Mouse (Mus musculus) CD8-positive naive resting alpha-beta T cell, adult 2 months (primary cell): Measurements from ENCODE around the gene Ctdnep1.
"Not testable (repeated sequence)": the region's sequence is repeated elsewhere in the genome, so short reads cannot be mapped to it uniquely, and the experiment has no call there.

ENCODE experiments used
- DNase-seq, 2 experiments: peaks; one replicate each; pipeline ENCODE4 v3.0.0; 2022; ENCODE audit warnings: low read depth in 2 of 2, low spot score in 2 of 2

The Ctdnep1 gene

DNA sequence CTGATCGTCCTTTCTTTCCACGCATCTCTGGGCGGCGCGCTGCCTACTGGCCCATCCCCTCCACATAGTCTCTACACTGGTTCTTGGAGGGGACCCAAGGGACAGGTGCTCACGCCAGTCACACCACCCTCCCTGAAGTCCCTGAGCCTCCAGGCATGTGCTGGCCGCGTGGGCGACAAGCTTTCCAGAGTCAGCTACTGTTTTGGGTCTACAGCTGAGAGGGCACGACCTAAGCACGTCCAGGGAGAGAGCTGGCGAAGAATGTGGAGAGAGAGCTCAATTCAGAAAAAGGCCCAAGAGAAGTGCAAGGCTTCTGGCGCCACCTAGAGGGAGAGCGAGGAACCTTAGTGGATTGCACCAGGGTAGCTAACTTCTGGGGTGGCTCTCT, 32.2 kb upstream of the Ctdnep1 start:
- peak; percentile 81 to 90 for DNase-seq

DNA sequence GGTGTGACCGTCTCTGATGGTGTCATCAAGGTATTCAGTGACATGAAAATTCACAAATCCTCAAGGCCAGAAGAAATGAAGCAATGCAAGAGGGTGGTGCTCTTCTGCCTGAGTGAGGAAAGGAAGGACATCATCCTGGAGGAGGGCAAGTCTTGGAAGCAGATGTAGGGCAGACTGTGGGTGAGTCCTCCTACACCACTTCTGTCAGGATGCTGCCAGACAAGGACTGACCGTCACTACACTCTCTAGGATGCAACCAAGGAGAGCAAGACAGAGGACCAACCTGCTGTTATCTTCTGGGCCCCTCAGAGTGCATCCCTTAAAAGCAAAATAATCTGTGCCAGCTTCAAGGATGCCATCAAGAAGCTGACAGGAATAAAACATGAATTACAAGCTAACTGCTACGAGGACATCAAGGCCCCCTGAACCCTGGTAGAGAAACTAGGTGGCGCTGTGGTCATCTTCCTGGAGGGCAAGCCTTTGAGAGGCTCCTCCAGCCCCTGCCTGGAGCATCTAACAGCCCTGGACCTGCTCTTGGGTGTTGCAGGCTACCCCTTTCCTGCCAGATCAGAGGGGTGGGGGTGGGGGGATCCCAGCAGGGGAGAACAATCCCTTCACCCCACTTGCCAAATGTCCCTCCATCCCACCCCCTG, 30.0 kb upstream of the Ctdnep1 start:
- no peak for DNase-seq

DNA sequence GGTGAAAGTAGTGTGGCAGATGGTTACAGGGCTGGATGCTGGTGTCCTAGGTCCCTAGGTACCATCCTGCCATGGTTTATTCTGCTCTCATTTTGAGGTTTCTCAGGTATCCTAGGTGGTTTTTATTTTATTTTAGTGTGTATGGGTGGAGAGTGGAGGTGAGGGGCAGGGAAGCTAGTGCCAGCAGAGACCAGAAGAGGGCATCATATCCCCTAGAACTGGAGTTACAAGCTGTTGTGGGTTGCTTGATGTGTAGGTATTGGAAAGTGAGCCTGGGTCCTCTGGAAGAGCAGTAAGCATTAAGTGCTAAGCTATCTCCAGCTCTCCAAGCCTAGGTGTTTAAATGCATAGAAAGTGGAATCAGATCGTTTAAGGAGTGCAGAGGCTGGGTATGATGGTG, 28.7 kb upstream of the Ctdnep1 start:
- DNase-seq = no peak

DNA sequence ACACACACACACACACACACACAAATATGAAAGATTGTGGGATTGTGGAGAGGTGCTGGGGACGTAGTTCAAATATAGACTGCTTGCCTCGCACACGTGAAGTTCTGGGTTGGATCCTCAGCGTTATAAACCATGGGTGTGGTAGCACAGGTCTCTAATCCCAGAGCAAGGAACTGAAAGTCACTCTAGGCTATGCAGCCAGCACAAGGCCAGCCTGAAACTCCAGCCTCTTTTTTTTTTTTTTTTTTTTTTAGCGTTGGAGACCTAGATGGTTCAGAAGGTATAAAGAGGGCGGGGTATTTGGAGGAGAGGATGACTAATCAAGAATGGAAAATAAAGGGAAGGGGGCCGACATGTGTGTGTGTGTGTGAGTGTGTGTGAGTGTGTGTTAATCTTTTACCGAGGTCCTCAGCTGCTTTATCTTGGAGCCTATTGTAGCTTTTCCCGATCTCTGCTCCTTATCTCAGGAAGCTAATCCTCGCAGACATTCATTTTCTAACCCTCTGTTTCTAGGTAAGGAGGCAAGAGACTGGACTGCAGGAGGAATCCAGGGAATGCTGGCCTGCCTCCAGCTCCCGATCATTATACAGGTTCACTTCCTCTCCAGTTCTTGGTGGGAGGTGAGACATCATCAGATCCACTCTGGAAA, 27.6 kb upstream of the Ctdnep1 start:
- no peak for DNase-seq

DNA sequence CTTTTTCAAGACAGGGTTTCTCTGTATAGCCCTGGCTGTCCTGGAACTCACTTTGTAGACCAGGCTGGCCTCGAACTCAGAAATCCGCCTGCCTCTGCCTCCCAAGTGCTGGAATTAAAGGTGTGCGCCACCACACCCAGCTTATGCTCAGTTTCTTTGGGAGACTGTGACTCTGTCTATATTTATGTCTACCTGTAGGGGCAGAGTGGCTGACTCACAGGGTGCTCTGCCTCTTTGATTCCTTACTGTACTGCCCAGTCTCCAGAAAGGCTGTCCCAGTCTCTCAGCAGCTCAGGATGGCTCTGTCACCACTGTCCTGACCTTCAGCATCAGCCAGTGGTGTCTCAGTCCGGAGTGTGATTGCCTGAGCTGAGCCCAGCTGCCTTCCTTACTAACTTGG, 25.3 kb upstream of the Ctdnep1 start:
- DNase-seq = not testable (repeated sequence)

DNA sequence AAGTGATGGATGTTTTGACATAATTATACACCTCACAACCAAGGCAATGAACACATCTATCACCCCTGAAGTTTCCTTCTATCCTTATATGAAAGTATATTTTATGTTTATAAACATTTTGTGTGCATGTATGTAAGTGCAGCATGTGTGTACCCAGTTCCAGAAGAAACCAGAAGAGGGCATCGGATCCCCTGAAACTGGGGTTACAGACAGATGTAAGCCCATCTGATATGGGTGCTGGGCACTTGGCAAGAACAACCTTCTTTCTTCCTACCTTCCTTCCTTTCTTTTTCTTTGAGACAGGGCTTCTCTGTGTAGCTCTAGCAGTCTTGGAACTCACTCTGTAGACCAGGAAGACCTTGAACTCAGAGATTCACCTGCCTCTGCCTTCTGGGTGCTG, 24.7 kb upstream of the Ctdnep1 start:
- no peak for DNase-seq

DNA sequence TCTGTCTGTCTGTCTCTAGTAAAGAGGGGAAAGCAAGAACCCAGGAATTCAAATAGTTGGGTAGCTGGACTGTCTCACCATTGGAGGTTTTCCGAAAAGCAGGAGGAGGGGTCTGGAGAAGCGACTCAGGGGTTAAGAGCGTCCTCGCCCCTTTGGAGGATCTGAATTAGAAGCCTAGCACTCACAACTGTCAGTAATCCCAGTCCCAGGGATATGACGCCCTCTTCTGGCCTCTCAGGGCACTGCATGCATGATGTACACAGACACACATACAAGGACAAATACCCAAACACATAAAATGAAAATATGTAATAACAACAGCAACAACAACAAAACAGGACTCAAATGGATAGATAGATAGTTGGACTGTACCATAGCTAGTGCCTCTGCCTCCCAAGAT, 20.3 kb upstream of the Ctdnep1 start:
- no peak for DNase-seq

DNA sequence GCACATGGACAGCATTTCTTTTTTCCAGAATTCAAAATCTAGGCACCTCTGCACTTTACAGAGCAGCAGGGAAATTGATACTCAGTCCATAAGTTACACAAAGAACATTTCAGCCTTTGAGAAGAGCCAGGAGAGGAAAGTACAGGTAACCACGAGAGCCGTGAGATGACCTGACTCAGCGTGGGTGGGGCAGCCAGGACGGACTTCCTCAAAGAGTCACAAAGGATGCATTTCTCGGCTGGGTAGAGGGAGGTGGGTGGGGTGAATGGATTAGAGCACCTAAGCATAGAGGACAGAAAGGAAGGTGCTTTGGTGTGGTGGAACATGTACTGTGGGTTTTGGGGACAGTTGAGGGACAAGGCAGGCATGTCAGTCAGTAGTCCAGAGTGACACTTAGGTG, 19.1 kb upstream of the Ctdnep1 start:
- DNase-seq = no peak

DNA sequence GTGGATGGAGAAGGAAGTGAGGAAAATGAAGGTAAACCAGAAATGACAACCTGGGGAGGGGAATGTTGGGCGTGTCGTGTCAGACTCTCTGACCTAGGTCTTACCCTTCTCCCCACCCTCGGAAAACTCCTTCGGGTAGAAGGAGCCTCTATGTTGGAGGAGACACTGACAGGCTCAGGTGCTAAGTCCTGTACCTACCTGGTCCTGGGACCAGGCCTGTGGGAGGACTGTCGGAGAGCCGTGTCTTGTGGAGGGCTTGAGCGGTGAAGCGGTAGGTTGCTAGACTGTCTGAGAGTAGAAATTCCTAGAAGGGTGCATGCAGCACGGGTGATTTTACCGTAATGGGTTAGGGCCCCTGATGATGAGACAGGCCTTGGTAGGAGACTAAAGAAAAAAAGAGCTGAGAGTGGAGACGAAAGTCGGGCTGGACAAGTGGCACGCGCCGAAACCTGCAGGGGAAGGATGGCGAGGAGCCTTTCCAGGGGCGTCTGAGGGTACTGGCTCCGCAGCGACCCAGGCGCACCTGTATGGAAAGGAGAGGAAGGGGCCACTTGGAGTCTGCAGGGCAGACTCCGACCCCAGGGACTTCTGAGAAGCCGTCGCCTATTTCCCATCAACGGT, 16.2 kb upstream of the Ctdnep1 start, which contains the start of gene Cldn7:
TSS of gene Cldn7 (plus strand) at position 130 of the 621 bp plus-strand sequence.
- DNase-seq = no peak

DNA sequence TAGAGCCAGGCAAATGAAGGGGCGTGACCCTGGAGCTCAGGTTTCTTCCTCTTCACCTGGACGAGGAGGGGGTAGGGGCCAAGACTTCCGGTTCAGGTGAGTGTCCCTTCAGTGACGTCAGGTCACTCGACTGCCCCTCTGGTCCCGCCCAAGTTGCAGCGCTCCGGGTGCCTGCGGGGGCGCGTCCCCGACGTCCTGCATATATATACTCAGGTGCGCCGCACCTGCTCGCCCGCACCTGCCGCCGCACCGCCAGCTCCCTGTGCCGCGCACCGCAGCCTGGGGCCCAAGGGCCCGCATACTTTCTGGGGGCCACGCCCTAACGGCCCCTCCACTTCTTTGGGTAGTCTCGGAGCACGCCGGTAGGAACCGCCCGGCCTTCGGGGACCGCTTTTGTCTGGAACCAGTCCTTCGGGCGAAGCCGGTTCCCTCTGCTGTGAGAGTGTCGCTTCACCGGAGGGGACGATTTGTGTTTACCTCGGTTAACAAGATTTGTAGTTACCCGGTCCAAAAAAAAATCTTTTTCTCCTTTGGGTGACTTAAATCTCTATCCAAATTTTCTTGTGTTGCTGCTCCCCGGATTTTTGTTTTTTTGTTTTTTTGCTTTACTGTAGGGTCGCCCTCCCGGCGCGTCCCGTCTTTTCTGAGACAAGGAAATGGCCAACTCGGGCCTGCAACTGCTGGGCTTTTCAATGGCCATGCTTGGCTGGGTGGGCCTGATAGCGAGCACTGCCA, 15.5 kb upstream of the Ctdnep1 start:
- DNase-seq = no peak

DNA sequence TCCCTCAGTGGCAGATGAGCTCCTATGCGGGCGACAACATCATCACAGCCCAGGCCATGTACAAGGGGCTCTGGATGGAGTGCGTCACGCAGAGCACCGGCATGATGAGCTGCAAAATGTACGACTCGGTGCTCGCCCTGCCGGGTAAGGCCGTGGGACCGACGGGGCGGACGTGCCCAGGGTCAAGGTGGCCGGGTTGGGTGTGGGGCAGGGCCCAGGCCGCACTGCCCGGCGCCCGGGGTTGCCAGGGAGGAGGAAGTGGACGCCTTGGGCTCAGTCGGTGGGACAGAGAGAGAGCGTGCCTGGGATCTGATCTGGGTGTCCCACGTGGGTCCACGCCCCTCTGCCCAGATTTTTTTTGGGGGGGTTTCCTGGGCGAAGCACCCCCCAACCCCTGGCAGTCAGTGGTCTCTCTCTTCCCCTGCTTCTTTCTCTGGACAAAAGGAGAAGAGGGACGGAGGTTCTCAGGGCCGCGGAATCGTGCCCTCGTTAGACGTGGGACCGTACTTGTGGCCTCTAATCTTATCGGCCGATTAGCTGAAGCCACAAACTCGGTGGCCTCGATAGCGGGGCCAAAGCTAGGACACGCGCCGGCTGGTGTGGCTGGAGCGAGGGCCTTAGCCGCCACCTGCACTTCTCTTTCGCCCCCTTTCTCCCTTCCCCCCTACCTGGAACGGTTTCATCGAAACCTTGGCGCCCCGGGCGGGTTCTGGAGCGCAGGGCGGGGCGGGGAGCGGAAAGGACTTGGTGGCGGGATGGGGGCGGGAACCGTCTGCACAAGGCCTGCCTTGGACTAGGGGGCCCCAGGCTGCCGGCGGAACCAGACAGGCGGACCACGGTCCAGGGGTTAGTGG, 14.7 kb upstream of the Ctdnep1 start:
- DNase-seq = no peak

DNA sequence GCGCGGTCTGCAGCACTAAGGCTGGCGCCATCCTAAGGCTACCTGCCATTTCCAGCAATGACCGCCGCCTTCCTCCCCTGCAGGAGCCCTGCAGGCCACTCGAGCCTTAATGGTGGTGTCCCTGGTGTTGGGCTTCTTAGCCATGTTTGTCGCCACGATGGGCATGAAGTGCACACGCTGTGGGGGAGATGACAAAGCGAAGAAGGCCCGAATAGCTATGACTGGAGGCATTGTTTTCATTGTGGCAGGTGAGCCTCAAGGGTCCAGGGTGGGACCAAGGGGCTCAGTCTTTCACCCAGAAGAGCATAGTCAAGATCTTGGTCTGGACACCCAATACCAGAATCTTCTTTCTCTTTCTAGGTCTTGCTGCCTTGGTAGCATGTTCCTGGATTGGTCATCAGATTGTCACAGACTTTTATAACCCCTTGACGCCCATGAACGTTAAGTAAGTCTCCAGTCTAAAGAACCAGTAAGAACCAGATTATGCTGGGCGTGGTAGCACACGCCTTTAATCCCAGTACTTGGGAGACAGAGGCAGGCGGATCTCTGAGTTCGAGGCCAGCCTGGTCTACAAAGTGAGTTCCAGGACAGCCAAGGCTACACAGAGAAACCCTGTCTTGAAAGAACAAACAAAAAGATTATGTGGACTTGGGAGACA, 14.0 kb upstream of the Ctdnep1 start:
- no peak for DNase-seq

DNA sequence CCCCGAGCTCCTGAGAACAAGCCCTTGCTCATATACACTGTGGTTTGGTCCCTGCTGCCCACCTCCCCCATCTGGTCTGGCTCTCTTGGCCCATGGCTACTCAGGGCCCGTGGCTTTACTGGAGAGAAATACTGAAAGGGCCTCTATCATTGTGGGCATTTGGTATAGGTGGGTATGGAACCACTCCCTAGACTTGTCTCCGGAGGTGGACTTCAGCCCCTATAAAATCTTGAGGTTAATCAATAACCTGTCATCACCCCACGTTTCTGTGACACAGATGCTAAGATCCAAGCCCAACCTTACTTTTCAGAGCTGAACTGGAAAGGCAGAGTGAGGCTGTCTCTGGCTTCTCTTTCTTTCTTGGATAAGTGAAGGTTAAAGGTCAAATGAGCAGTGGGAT, 12.2 kb upstream of the Ctdnep1 start:
- DNase-seq = no peak

DNA sequence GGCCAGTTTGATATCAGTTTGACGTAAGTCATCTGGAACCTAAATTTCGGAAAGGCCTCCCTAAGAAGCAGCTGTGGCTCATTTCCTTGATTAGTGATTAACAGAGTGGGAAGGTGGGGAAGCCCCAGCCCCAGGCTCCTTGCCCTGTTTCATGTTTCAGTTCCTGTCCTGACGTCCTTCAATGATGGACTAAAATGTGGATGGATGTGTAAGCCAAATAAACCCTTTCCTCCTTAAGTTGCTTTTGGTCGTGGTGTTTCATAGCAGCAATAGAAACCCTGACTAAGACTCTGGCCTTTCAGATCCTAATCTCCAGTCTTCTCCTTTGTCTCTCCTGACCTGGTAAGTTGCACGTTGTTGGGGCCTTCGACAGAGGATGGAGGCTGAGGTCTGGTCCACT, 10.7 kb upstream of the Ctdnep1 start:
- no peak for DNase-seq

DNA sequence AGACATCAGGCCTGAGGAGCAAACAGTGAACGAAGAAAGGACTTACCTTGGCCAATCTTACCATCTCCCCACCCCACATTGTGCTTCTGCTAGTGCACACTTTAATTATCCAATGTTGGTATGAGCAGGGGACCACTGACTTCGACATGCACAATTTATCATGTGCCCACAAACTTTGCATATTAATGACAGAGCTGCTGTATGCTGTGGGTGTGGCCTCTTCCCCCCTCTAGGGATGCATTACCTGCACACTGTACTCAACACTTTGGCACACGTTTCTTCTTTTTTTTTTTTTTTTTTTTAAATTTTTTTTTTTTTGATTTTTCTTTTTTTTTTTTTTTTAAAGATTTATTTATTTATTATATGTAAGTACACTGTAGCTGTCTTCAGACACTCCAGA, 10.2 kb upstream of the Ctdnep1 start:
- no peak for DNase-seq

DNA sequence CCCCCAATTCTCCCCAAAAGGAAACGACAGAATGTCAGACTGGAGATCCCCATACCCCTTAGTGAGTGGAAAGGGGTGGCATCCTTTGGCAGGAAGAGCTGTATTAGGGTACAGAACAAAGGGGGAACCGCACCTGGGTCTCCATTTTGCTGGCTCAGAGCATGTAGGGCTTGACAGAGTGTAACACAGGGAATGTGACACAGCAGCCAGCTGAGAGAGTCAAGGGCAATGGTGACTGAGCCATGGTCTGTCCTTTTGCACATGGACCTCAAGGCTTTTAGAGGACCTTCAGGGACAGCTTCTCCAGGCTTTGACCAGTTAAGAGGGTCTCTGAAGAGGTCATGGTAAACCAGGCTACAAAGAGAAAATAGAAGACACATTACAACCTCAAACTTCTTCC, 6.0 kb upstream of the Ctdnep1 start:
- no peak for DNase-seq

DNA sequence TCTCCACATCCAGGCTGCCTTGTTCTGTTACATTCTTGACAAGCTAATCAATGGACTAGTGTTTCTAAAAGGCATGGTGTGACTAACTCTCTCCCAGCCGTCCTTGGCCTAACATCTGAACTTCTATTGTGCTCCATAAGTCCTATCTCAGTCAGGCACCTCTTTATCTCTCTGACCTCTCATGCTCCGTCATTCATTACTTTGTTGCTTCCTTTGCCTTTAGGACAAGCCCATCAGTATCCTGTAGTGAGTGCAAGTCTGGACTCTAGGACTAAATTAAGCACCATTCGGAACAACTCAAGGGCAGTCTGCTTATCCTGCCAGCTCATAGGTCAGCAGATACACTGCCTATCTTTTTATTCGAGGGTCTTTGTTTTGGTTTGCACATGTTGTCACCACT, 4.7 kb upstream of the Ctdnep1 start:
- no peak for DNase-seq

DNA sequence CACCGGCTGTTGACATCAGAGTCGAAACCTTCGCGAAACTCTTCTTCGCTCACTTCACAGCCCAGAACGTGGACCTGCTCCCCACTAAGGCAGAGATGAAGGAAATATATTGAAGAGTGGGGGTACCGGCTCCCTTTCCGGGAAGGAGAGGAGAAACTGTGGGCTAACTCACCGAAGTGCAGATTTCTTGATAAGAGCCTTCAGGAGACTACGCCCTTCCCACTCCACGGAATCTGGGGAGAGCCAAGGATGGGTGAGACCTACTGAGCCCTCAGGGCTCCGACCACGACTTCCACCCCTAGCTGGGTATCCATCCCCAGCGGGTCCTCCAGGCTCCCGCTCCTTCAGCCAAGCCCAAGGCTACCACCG, 1.1 kb upstream of the Ctdnep1 start:
- no peak for DNase-seq

DNA sequence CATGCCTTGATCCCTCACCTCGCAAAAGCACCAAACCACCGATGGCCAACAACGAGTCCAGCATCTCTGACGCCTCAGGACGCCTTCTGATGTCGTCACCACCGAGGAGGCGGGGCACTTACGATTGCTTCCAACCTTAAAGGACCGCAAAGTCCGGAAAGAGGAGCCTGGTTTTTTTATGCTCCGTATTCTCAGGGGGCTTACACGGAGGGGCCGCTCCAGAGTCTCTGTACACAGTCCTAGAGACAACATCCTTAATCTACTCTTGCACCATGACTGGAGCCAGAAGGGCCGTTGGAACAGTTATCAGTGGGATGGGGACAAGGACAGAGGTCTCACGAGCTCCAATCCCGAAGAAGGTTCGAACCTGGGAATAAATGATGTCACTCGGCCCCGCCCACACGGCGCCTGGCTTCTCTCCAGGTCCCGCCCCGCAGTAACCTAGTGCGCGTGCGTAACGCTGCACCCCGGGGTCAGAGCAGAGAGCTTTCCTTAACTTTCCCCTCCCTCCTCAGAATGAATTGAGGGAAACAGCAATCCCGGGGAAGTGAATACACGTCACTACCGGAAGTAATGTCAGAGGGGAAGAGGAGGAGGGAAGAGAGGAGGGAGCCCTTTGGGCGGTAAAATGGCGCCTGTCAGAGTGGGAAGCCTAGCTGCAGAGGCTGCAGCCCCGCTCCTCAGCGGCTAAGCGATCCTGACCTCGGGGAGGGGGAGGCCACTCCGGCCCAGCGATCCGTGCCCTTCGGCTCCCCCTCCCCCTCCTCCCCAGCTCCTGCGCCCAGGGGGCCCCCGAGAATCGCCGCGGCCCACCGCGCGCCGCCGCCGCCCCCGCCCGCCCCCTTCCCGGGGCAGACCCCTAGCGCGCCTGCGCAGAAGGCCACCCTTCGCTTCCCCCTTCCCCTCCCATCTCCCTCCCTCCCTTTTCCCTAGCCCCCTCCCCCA, 488 bp upstream of the Ctdnep1 start:
- DNase-seq = peak; percentile 77 to 90

DNA sequence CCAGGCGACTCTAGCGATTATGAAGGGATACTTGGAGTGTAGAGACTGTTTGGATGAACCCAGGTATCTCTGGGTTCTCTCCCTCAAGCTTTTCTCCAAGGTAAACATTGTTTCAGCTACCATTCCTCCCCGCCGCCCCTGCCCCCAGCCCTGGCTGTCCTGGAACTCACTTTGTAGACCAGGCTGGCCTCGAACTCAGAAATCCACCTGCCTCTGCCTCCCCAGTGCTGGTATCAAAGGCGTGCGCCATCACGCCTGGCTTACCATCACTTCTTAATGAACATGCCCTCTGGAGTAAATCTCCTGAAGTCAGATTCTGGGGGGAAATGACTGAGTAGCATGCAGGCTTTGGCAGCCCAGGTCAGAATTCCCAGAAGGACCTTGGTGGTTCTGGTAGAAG, 1.3 kb downstream of the Ctdnep1 start, which contains the start of gene Elp5:
TSS of gene Elp5 (minus strand) at position 293 of the 400 bp plus-strand sequence.
- DNase-seq = no peak
